ENCODE assay signal across 24 mouse cellular contexts in genomic region chr3:116166296-116166695, GRCm38 (mm10). TPM values are rescaled to one million over a fixed set of nuclear protein-coding genes. Genes with fewer than 3 reads are reported as not detected.
DNase-seq lines count a peak whose midpoint lies in the region; ATAC-seq lines count a peak whose summit lies in the region.
"Had no signal": no experiment of that assay in that cellular context is flagged by ENCODE, and none has a peak within 500 bp of the region (broad histone marks: within the 10 kb centered on the region; RNA-seq: fewer than 3 reads in every experiment).

No protein-coding gene starts in this region.

- no peak for ATAC-seq in hindbrain, embryonic 14.5 days (ENCODE audit: low FRiP score)
- no peak for ATAC-seq in hindbrain, embryonic 13.5 days (ENCODE audit: low FRiP score)
- ATAC-seq: forebrain, embryonic 14.5 days; forebrain, embryonic 16.5 days had no signal

- no peak overlapping the region for H3K4me3 ChIP-seq in hindbrain, embryonic 14.5 days (replicated peaks; ENCODE audit: low read length)
- no peak overlapping the region for H3K4me3 ChIP-seq in hindbrain, embryonic 13.5 days
- H3K4me3 ChIP-seq: embryonic facial prominence, embryonic 13.5 days; embryonic facial prominence, embryonic 15.5 days; erythroblast, embryonic 14.5 days; forebrain, embryonic 10.5 days; forebrain, embryonic 12.5 days had no signal

- H3K4me1 ChIP-seq in hindbrain, embryonic 14.5 days (replicated peaks; ENCODE audit: control insufficient read depth, insufficient read depth, low read length), result no peaks in the 10 kb centered on the region
- no peaks in the 10 kb centered on the region for H3K4me1 ChIP-seq in hindbrain, embryonic 13.5 days (replicated peaks)
- H3K4me1 ChIP-seq: embryonic facial prominence, embryonic 13.5 days; embryonic facial prominence, embryonic 15.5 days; forebrain, embryonic 10.5 days; forebrain, embryonic 12.5 days had no signal

- H3K27ac ChIP-seq in hindbrain, embryonic 14.5 days, result no peak overlapping the region
- no peak overlapping the region for H3K27ac ChIP-seq in hindbrain, embryonic 13.5 days
- H3K27ac ChIP-seq: embryonic facial prominence, embryonic 13.5 days; embryonic facial prominence, embryonic 15.5 days; forebrain, embryonic 10.5 days; forebrain, embryonic 12.5 days had no signal

- 88% methylated on average over 8 of the region's 8 CpGs for WGBS in hindbrain, embryonic 14.5 days
- 87% methylated on average over 8 of the region's 8 CpGs for WGBS in hindbrain, embryonic 13.5 days

- DNase-seq in hindbrain, embryonic 14.5 days (ENCODE audit: low spot score), result peak; percentile 14
- DNase-seq in lung, postnatal 36 days, result peak; percentile 12
- no peak for DNase-seq in lung, postnatal 25 days (ENCODE audit: low spot score)
- DNase-seq in NIH3T3 (ENCODE audit: low read depth), result peak; percentile 22
- no peak for DNase-seq in adrenal gland, postnatal 14 days
- DNase-seq: adrenal gland, adult 2 months; adrenal gland, postnatal 10 days; adrenal gland, postnatal 36 days; B cell, adult 2 months; cerebellum, adult 11-12 months; cerebellum, adult 2 months; cerebellum, adult 9-10 months; cerebellum, postnatal 10 days; cerebellum, postnatal 25 days; embryo, embryonic 11 days had no signal

- H3K9ac ChIP-seq in hindbrain, embryonic 14.5 days, result no peak overlapping the region
- no peak overlapping the region for H3K9ac ChIP-seq in hindbrain, embryonic 13.5 days
- H3K9ac ChIP-seq: embryonic facial prominence, embryonic 13.5 days; embryonic facial prominence, embryonic 15.5 days; forebrain, embryonic 12.5 days had no signal

- H3K4me2 ChIP-seq in hindbrain, embryonic 14.5 days (replicated peaks), result no peak overlapping the region
- no peak overlapping the region for H3K4me2 ChIP-seq in hindbrain, embryonic 13.5 days
- H3K4me2 ChIP-seq: embryonic facial prominence, embryonic 13.5 days; embryonic facial prominence, embryonic 15.5 days; forebrain, embryonic 12.5 days had no signal

- no peaks in the 10 kb centered on the region for H3K27me3 ChIP-seq in hindbrain, embryonic 14.5 days (ENCODE audit: control insufficient read depth, insufficient read depth, low read length)
- H3K27me3 ChIP-seq in hindbrain, embryonic 13.5 days, result no peaks in the 10 kb centered on the region
- H3K27me3 ChIP-seq: embryonic facial prominence, embryonic 13.5 days; embryonic facial prominence, embryonic 15.5 days; forebrain, embryonic 12.5 days had no signal

- H3K9me3 ChIP-seq in hindbrain, embryonic 14.5 days (ENCODE audit: control insufficient read depth, low read length), result no peaks in the 10 kb centered on the region
- no peaks in the 10 kb centered on the region for H3K9me3 ChIP-seq in hindbrain, embryonic 13.5 days
- H3K9me3 ChIP-seq: embryonic facial prominence, embryonic 13.5 days; embryonic facial prominence, embryonic 15.5 days; forebrain, embryonic 10.5 days; forebrain, embryonic 12.5 days; G1E had no signal

- no peaks in the 10 kb centered on the region for H3K36me3 ChIP-seq in hindbrain, embryonic 14.5 days (replicated peaks; ENCODE audit: control insufficient read depth, insufficient read depth)
- H3K36me3 ChIP-seq in hindbrain, embryonic 13.5 days, result no peaks in the 10 kb centered on the region
- H3K36me3 ChIP-seq: embryonic facial prominence, embryonic 13.5 days; embryonic facial prominence, embryonic 15.5 days; forebrain, embryonic 10.5 days; forebrain, embryonic 12.5 days; G1E had no signal

RNA-seq across cellular contexts. Expression of gene Vcam1, which starts 36.8 kb away (rescaled TPM):
- polyA plus RNA-seq in hindbrain, embryonic 14.5 days (2014; fragmentation: Nextera tagmentation; extraction: Ambion mirVana), result 36.9 and 41.5 TPM in 2 replicates
- polyA plus RNA-seq in hindbrain, embryonic 13.5 days (2015; fragmentation: Nextera tagmentation; extraction: Ambion mirVana), result 45.4 and 49.2 TPM in 2 replicates
- 25.7 and 27.2 TPM in 2 replicates for total RNA-seq in adrenal gland, postnatal 14 days (2021)
- polyA plus RNA-seq: G1E had no signal

Comparison
In these comparisons a context has a peak if more than half of its experiments do, and no peak if none do; other contexts are left out.
1. DNase-seq: peak in hindbrain, embryonic 14.5 days (single experiment), lung, postnatal 36 days (single experiment) and NIH3T3 (single experiment); none in lung, postnatal 25 days (single experiment) and adrenal gland, postnatal 14 days (single experiment).